Mouse (Mus musculus) hindbrain, embryonic 10.5 days (tissue): ENCODE measurements at regions not wholly inside any gene's neighbourhood (a gene's known extent, or its start where the extent isn't known, plus 50 kb on each side); places are given as distances from the start of the nearest gene placed in this dataset.
A peak's percentile ranks its signal among the peaks of the same experiment; 100 is the strongest.
"Not testable (repeated sequence)": the region's sequence is repeated elsewhere in the genome, so short reads cannot be mapped to it uniquely, and the experiment has no call there.

Experiments used
- DNase-seq: peaks from one replicate; pipeline ENCODE4 v3.0.0-alpha.2; 2017; ENCODE audit warnings: low spot score
- H3K27ac ChIP-seq: fragments of 300-500 bp; sonication (generic); 2 replicates; pipeline ENCODE4 v1.5.1; 2016; ENCODE audit warnings: mild to moderate bottlenecking, moderate library complexity
- H3K27me3 ChIP-seq: fragments of 300-500 bp; sonication (generic); 2 replicates; pipeline ENCODE4 v1.6.1; 2016; ENCODE audit warnings: mild to moderate bottlenecking; ENCODE audit not compliant: poor library complexity, insufficient read depth, severe bottlenecking
- H3K36me3 ChIP-seq: fragments of 300-500 bp; sonication (generic); 2 replicates; pipeline ENCODE4 v1.6.1; 2016; ENCODE audit warnings: mild to moderate bottlenecking, moderate library complexity
- H3K4me1 ChIP-seq: fragments of 300-500 bp; sonication (generic); replicated peaks from 2 replicates; pipeline ENCODE4 v1.6.1; 2016; ENCODE audit warnings: mild to moderate bottlenecking
- H3K4me3 ChIP-seq: fragments of 300-500 bp; sonication (generic); 2 replicates; pipeline ENCODE4 v1.5.1; 2016; ENCODE audit warnings: mild to moderate bottlenecking, moderate library complexity
- H3K9me3 ChIP-seq: fragments of 300-500 bp; sonication (generic); 2 replicates; pipeline ENCODE4 v1.6.1; 2016; ENCODE audit warnings: mild to moderate bottlenecking, moderate library complexity
- WGBS: fragments of 180-500 bp; shearing (Covaris S2); methylation state at CpG from one replicate; pipeline ENCODE4 v1.1.7; 2016; 5-methylcytosine and 5-hydroxymethylcytosine counted together

- WGBS: under 1% methylated on average over 16 of the region's 19 CpGs
- DNase-seq: peak; percentile 60
- peaks cover 44% of the 10 kb centered on the region for H3K4me1 ChIP-seq
- peaks cover 74% of the 10 kb centered on the region for H3K27me3 ChIP-seq
- H3K4me3 ChIP-seq: peak overlapping the region; percentile 42
- H3K9me3 ChIP-seq: no peaks in the 10 kb centered on the region
- H3K27ac ChIP-seq: peak overlapping the region; percentile 86
- no peaks in the 10 kb centered on the region for H3K36me3 ChIP-seq
Observed at GRCm38 (mm10) chr11:94882687-94883383, 53.2 kb upstream of the Col1a1 start.

GRCm38 (mm10) chr11:94881982-94882686 lies 53.9 kb upstream of the Col1a1 start:
- peak; percentile 75 for DNase-seq
- 12% methylated on average over 9 of the region's 9 CpGs for WGBS
- no peaks in the 10 kb centered on the region for H3K36me3 ChIP-seq
- no peaks in the 10 kb centered on the region for H3K9me3 ChIP-seq
- peaks cover 77% of the 10 kb centered on the region for H3K27me3 ChIP-seq
- H3K4me1 ChIP-seq: peaks cover 45% of the 10 kb centered on the region
- H3K27ac ChIP-seq: peak overlapping the region; percentile 86
- H3K4me3 ChIP-seq: peak overlapping the region; percentile 46

- Histone ChIP-seq H3K9me3 (no peaks in the 10 kb centered on the region), H3K4me1 (peaks cover 45% of the 10 kb centered on the region), H3K27ac (peak overlapping the region; percentile 86), H3K4me3 (peak overlapping the region; percentile 46), H3K27me3 (peaks cover 80% of the 10 kb centered on the region), H3K36me3 (no peaks in the 10 kb centered on the region)
- 4% methylated on average over 27 of the region's 27 CpGs for WGBS
- peak; percentile 70 for DNase-seq
Observed at GRCm38 (mm10) chr11:94880896-94881840, 54.9 kb upstream of the Col1a1 start.

- WGBS: 82% methylated on average over 1 of the region's 1 CpGs
- H3K27me3 ChIP-seq: peaks cover 85% of the 10 kb centered on the region
- H3K27ac ChIP-seq: no peak overlapping the region
- no peak for DNase-seq
- no peaks in the 10 kb centered on the region for H3K9me3 ChIP-seq
- H3K36me3 ChIP-seq: no peaks in the 10 kb centered on the region
- H3K4me1 ChIP-seq: peaks cover 42% of the 10 kb centered on the region
- no peak overlapping the region for H3K4me3 ChIP-seq
Observed at GRCm38 (mm10) chr11:94876707-94877106, 59.3 kb upstream of the Col1a1 start.

- Histone ChIP-seq H3K36me3 (no peaks in the 10 kb centered on the region), H3K27ac (0 out of 2 replicates have a peak overlapping the region, but pooled peaks have one; percentile 12), H3K4me3 (no peak overlapping the region), H3K27me3 (peaks cover 77% of the 10 kb centered on the region), H3K9me3 (no peaks in the 10 kb centered on the region), H3K4me1 (peaks cover 30% of the 10 kb centered on the region)
- 72% methylated on average over 7 of the region's 7 CpGs for WGBS
- no peak for DNase-seq
Observed at GRCm38 (mm10) chr11:94875026-94875425, 61.0 kb upstream of the Col1a1 start.

- Histone ChIP-seq H3K4me3 (0 out of 2 replicates have a peak overlapping the region, but pooled peaks have one; percentile 40), H3K27me3 (peaks cover 70% of the 10 kb centered on the region), H3K9me3 (no peaks in the 10 kb centered on the region), H3K4me1 (peaks cover 30% of the 10 kb centered on the region), H3K36me3 (no peaks in the 10 kb centered on the region), H3K27ac (peak overlapping the region; percentile 40; the same call in 1 of the 2 replicates)
- no peak for DNase-seq
- WGBS: 11% methylated on average over 7 of the region's 7 CpGs
Observed at GRCm38 (mm10) chr11:94874155-94874561, 61.9 kb upstream of the Col1a1 start.

GRCm38 (mm10) chr11:94873693-94874092 lies 62.3 kb upstream of the Col1a1 start:
- no peak for DNase-seq
- WGBS: 7% methylated on average over 7 of the region's 7 CpGs
- peaks cover 66% of the 10 kb centered on the region for H3K27me3 ChIP-seq
- H3K27ac ChIP-seq: peak overlapping the region; percentile 40; the same call in 1 of the 2 replicates
- peaks cover 30% of the 10 kb centered on the region for H3K4me1 ChIP-seq
- 0 out of 2 replicates have a peak overlapping the region, but pooled peaks have one; percentile 40 for H3K4me3 ChIP-seq
- H3K9me3 ChIP-seq: no peaks in the 10 kb centered on the region
- H3K36me3 ChIP-seq: no peaks in the 10 kb centered on the region

- Histone ChIP-seq H3K4me3 (peak overlapping the region; percentile 40), H3K27me3 (peaks cover 58% of the 10 kb centered on the region), H3K9me3 (no peaks in the 10 kb centered on the region), H3K4me1 (peaks cover 26% of the 10 kb centered on the region), H3K27ac (peak overlapping the region; percentile 6), H3K36me3 (no peaks in the 10 kb centered on the region)
- WGBS: 2% methylated on average over 19 of the region's 19 CpGs
- peak; percentile 41 for DNase-seq
Observed at GRCm38 (mm10) chr11:94872921-94873320, 63.1 kb upstream of the Col1a1 start.

- Histone ChIP-seq H3K9me3 (no peaks in the 10 kb centered on the region), H3K27me3 (peaks cover 49% of the 10 kb centered on the region)
Observed at GRCm38 (mm10) chr11:94870341-94870740, 65.7 kb upstream of the Col1a1 start.

GRCm38 (mm10) chr11:94869866-94870265 lies 66.2 kb upstream of the Col1a1 start:
- whole genome bisulfite sequencing: 25% methylated on average over 4 of the region's 4 CpGs
- DNase-seq: peak; percentile 37
- H3K4me3 ChIP-seq, H3K36me3 ChIP-seq, H3K9me3 ChIP-seq, H3K27ac ChIP-seq: not testable (repeated sequence)
- peaks cover 44% of the 10 kb centered on the region for H3K27me3 ChIP-seq
- H3K4me1 ChIP-seq: peaks cover 21% of the 10 kb centered on the region

More at GRCm38 (mm10) chr11:94870341-94870740, 65.7 kb upstream of the Col1a1 start:
- DNase-seq: peak; percentile 71
- no peak overlapping the region for H3K27ac ChIP-seq
- no peak overlapping the region for H3K4me3 ChIP-seq
- H3K36me3 ChIP-seq: no peaks in the 10 kb centered on the region
- WGBS: 0% methylated on average over 1 of the region's 1 CpGs
- peaks cover 23% of the 10 kb centered on the region for H3K4me1 ChIP-seq

- Histone ChIP-seq H3K4me3 (no peak overlapping the region), H3K4me1 (no peaks in the 10 kb centered on the region; the same call in 1 of the 2 replicates), H3K27me3 (peaks cover 10% of the 10 kb centered on the region), H3K9me3 (no peaks in the 10 kb centered on the region), H3K36me3 (no peaks in the 10 kb centered on the region), H3K27ac (no peak overlapping the region)
- 16% methylated on average over 9 of the region's 9 CpGs for WGBS
- peak; percentile 80 for DNase-seq
Observed at GRCm38 (mm10) chr11:94866176-94866967, 69.7 kb upstream of the Col1a1 start.

- no peak overlapping the region for H3K27ac ChIP-seq
- 84% methylated on average over 3 of the region's 3 CpGs for WGBS
Observed at GRCm38 (mm10) chr11:94850129-94850528, 67.6 kb upstream of the Tmem92 start.

More at GRCm38 (mm10) chr11:94850129-94850528, 67.6 kb upstream of the Tmem92 start:
- no peak for DNase-seq
- H3K27me3 ChIP-seq: no peaks in the 10 kb centered on the region
- no peaks in the 10 kb centered on the region for H3K36me3 ChIP-seq
- no peak overlapping the region for H3K4me3 ChIP-seq
- H3K4me1 ChIP-seq: no peaks in the 10 kb centered on the region
- H3K9me3 ChIP-seq: no peaks in the 10 kb centered on the region
